Mouse (Mus musculus): ENCODE measurements around the gene Trp53bp2. TPM values are rescaled to one million over a fixed set of nuclear protein-coding genes. Genes with fewer than 3 reads are reported as not detected.

Gene Trp53bp2
- polyA plus RNA-seq, 1 experiment from 2014 or later: 42.5 TPM

- Histone ChIP-seq H3K4me1 (ENCODE audit: control insufficient read depth, insufficient read depth, low read length) (no peaks in the 10 kb centered on the region), H3K9me3 (replicated peaks; ENCODE audit: control insufficient read depth, low read length) (no peaks in the 10 kb centered on the region), H3K9ac (replicated peaks; ENCODE audit: low read length) (no peak overlapping the region), H3K36me3 (replicated peaks; ENCODE audit: control insufficient read depth, insufficient read depth, low read depth, low read length) (no peaks in the 10 kb centered on the region), H3K27me3 (ENCODE audit: control insufficient read depth, insufficient read depth, low read length) (no peaks in the 10 kb centered on the region), H3K4me3 (ENCODE audit: low read depth, low read length) (no peak overlapping the region), H3K4me2 (ENCODE audit: low read depth, low read length) (no peak overlapping the region), H3K27ac (replicated peaks; ENCODE audit: low read depth, low read length) (no peak overlapping the region)
- ATAC-seq (replicated peaks; ENCODE audit: insufficient number of reproducible peaks, low FRiP score, low TSS enrichment, low read depth): no peak
- no peak for DNase-seq (ENCODE audit: low spot score)
- WGBS: 61% methylated on average over 4 of the region's 4 CpGs
Measured at GRCm38 (mm10) chr1:182388729-182389128, 20.2 kb upstream of the Trp53bp2 start.

GRCm38 (mm10) chr1:182398171-182398570, 10.8 kb upstream of the Trp53bp2 start:
- Histone ChIP-seq H3K4me2 (ENCODE audit: low read depth, low read length) (no peak overlapping the region), H3K9me3 (replicated peaks; ENCODE audit: control insufficient read depth, low read length) (no peaks in the 10 kb centered on the region), H3K4me1 (ENCODE audit: control insufficient read depth, insufficient read depth, low read length) (no peaks in the 10 kb centered on the region; the same call in 1 of the 2 replicates), H3K4me3 (ENCODE audit: low read depth, low read length) (no peak overlapping the region), H3K27me3 (ENCODE audit: control insufficient read depth, insufficient read depth, low read length) (no peaks in the 10 kb centered on the region), H3K27ac (replicated peaks; ENCODE audit: low read depth, low read length) (no peak overlapping the region), H3K36me3 (replicated peaks; ENCODE audit: control insufficient read depth, insufficient read depth, low read depth, low read length) (no peaks in the 10 kb centered on the region), H3K9ac (replicated peaks; ENCODE audit: low read length) (no peak overlapping the region)
- ATAC-seq (replicated peaks; ENCODE audit: insufficient number of reproducible peaks, low FRiP score, low TSS enrichment, low read depth) (no peak), DNase-seq (ENCODE audit: low spot score) (no peak)
- 81% methylated on average over 8 of the region's 8 CpGs for WGBS

DNA sequence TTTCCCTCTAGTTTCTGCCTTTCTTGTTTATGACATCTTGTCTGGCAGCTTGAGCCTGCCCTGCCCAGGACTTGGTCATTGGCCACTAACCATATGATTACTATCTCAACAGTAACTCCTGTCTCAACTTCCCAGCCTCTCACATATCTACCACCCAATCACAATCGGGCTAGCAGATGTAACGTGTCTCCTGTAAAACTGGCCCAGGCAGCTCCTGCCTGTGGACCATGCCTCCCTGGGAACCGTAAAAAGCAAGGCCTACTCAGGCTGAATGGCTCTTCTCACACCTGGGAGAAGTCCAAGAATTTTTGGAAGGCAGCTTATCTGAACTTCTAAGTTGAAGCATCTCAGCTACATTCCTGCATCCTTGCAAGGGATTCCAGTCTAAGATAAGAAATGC, 10.2 kb upstream of the Trp53bp2 start:
- H3K4me1 ChIP-seq (ENCODE audit: control insufficient read depth, insufficient read depth, low read length): no peaks in the 10 kb centered on the region; the same call in 1 of the 2 replicates
- H3K9ac ChIP-seq (replicated peaks; ENCODE audit: low read length): no peak overlapping the region
- WGBS: 71% methylated on average over 3 of the region's 3 CpGs
- no peak overlapping the region for H3K4me2 ChIP-seq (ENCODE audit: low read depth, low read length)
- H3K9me3 ChIP-seq (replicated peaks; ENCODE audit: control insufficient read depth, low read length): no peaks in the 10 kb centered on the region
- H3K27me3 ChIP-seq (ENCODE audit: control insufficient read depth, insufficient read depth, low read length): no peaks in the 10 kb centered on the region
- no peak overlapping the region for H3K4me3 ChIP-seq (ENCODE audit: low read depth, low read length)
- no peak overlapping the region for H3K27ac ChIP-seq (replicated peaks; ENCODE audit: low read depth, low read length)
- no peaks in the 10 kb centered on the region for H3K36me3 ChIP-seq (replicated peaks; ENCODE audit: control insufficient read depth, insufficient read depth, low read depth, low read length)
- ATAC-seq (replicated peaks; ENCODE audit: insufficient number of reproducible peaks, low FRiP score, low TSS enrichment, low read depth): no peak
- DNase-seq (ENCODE audit: low spot score): no peak

DNA sequence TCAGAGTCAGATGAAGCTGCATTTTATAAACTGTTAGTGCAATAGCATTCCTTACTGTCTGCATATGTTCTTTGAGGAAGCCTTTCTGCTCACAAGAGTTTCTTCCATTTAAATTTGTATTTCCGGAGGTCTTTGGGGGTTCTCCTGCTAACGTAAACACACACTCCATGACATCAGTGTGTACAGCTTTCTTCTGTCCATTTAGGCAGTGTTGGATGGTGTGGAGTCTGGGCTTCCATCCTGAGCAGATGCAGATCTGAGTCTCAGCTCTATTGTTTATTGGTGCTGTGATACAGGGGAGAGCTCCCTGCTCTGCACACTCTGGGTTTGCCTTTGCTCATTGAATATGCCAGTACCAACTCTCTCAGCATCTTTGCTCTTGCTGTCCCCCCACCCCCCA, 9.8 kb upstream of the Trp53bp2 start:
- DNase-seq (ENCODE audit: low spot score): no peak
- H3K4me2 ChIP-seq (ENCODE audit: low read depth, low read length): no peak overlapping the region
- H3K9ac ChIP-seq (replicated peaks; ENCODE audit: low read length): no peak overlapping the region
- whole genome bisulfite sequencing: 88% methylated on average over 2 of the region's 2 CpGs
- no peaks in the 10 kb centered on the region for H3K9me3 ChIP-seq (replicated peaks; ENCODE audit: control insufficient read depth, low read length)
- H3K4me1 ChIP-seq (ENCODE audit: control insufficient read depth, insufficient read depth, low read length): no peaks in the 10 kb centered on the region; the same call in 1 of the 2 replicates
- H3K27me3 ChIP-seq (ENCODE audit: control insufficient read depth, insufficient read depth, low read length): no peaks in the 10 kb centered on the region
- H3K27ac ChIP-seq (replicated peaks; ENCODE audit: low read depth, low read length): no peak overlapping the region
- H3K4me3 ChIP-seq (ENCODE audit: low read depth, low read length): no peak overlapping the region
- H3K36me3 ChIP-seq (replicated peaks; ENCODE audit: control insufficient read depth, insufficient read depth, low read depth, low read length): no peaks in the 10 kb centered on the region
- ATAC-seq (replicated peaks; ENCODE audit: insufficient number of reproducible peaks, low FRiP score, low TSS enrichment, low read depth): no peak

- 85% methylated on average over 3 of the region's 3 CpGs for WGBS
- DNase-seq (ENCODE audit: low spot score) (no peak), ATAC-seq (replicated peaks; ENCODE audit: insufficient number of reproducible peaks, low FRiP score, low TSS enrichment, low read depth) (no peak)
- Histone ChIP-seq H3K9ac (replicated peaks; ENCODE audit: low read length) (no peak overlapping the region), H3K36me3 (replicated peaks; ENCODE audit: control insufficient read depth, insufficient read depth, low read depth, low read length) (no peaks in the 10 kb centered on the region), H3K4me3 (ENCODE audit: low read depth, low read length) (no peak overlapping the region), H3K9me3 (replicated peaks; ENCODE audit: control insufficient read depth, low read length) (no peaks in the 10 kb centered on the region), H3K27ac (replicated peaks; ENCODE audit: low read depth, low read length) (no peak overlapping the region), H3K4me1 (ENCODE audit: control insufficient read depth, insufficient read depth, low read length) (no peaks in the 10 kb centered on the region; the same call in 1 of the 2 replicates), H3K27me3 (ENCODE audit: control insufficient read depth, insufficient read depth, low read length) (no peaks in the 10 kb centered on the region), H3K4me2 (ENCODE audit: low read depth, low read length) (no peak overlapping the region)
Measured at GRCm38 (mm10) chr1:182399908-182400307, 9.1 kb upstream of the Trp53bp2 start.

- H3K36me3 ChIP-seq (replicated peaks; ENCODE audit: control insufficient read depth, insufficient read depth, low read depth, low read length): no peaks in the 10 kb centered on the region
- DNase-seq (ENCODE audit: low spot score) (no peak), ATAC-seq (replicated peaks; ENCODE audit: insufficient number of reproducible peaks, low FRiP score, low TSS enrichment, low read depth) (no peak)
- H3K4me1 ChIP-seq (ENCODE audit: control insufficient read depth, insufficient read depth, low read length): no peaks in the 10 kb centered on the region; the same call in 1 of the 2 replicates
- no peak overlapping the region for H3K27ac ChIP-seq (replicated peaks; ENCODE audit: low read depth, low read length)
- H3K4me3 ChIP-seq (ENCODE audit: low read depth, low read length): no peak overlapping the region
- no peak overlapping the region for H3K9ac ChIP-seq (replicated peaks; ENCODE audit: low read length)
- WGBS: 53% methylated on average over 13 of the region's 13 CpGs
- H3K9me3 ChIP-seq (replicated peaks; ENCODE audit: control insufficient read depth, low read length): no peaks in the 10 kb centered on the region
- H3K4me2 ChIP-seq (ENCODE audit: low read depth, low read length): no peak overlapping the region
- no peaks in the 10 kb centered on the region for H3K27me3 ChIP-seq (ENCODE audit: control insufficient read depth, insufficient read depth, low read length)
Measured at GRCm38 (mm10) chr1:182403076-182403475, 5.9 kb upstream of the Trp53bp2 start.

DNA sequence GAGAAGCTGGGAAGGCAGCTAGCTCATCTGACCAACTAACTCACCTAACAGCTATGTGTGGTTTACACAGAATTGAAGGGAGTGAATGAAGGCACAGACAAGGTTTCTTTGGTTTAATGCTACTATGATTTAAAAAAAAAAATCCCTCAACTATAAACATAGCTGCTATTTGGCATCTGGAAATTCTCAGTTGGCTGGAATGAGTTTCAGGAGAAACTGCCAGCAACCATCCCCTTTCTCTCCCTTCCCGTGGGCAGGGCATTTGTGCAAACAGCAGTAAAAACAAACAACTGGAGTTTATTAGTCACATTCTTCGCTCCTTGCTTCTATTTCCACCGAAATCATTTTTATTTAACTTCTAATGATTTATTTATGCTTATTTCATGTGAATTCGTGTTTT, 2.4 kb upstream of the Trp53bp2 start:
- H3K4me2 ChIP-seq (ENCODE audit: low read depth, low read length): no peak overlapping the region
- no peaks in the 10 kb centered on the region for H3K27me3 ChIP-seq (ENCODE audit: control insufficient read depth, insufficient read depth, low read length)
- ATAC-seq (replicated peaks; ENCODE audit: insufficient number of reproducible peaks, low FRiP score, low TSS enrichment, low read depth) (no peak), DNase-seq (ENCODE audit: low spot score) (no peak)
- no peak overlapping the region for H3K9ac ChIP-seq (replicated peaks; ENCODE audit: low read length)
- WGBS: 76% methylated on average over 4 of the region's 4 CpGs
- H3K36me3 ChIP-seq (replicated peaks; ENCODE audit: control insufficient read depth, insufficient read depth, low read depth, low read length): no peaks in the 10 kb centered on the region
- no peak overlapping the region for H3K4me3 ChIP-seq (ENCODE audit: low read depth, low read length)
- H3K9me3 ChIP-seq (replicated peaks; ENCODE audit: control insufficient read depth, low read length): no peaks in the 10 kb centered on the region
- H3K27ac ChIP-seq (replicated peaks; ENCODE audit: low read depth, low read length): no peak overlapping the region
- no peaks in the 10 kb centered on the region; the same call in 1 of the 2 replicates for H3K4me1 ChIP-seq (ENCODE audit: control insufficient read depth, insufficient read depth, low read length)

DNA sequence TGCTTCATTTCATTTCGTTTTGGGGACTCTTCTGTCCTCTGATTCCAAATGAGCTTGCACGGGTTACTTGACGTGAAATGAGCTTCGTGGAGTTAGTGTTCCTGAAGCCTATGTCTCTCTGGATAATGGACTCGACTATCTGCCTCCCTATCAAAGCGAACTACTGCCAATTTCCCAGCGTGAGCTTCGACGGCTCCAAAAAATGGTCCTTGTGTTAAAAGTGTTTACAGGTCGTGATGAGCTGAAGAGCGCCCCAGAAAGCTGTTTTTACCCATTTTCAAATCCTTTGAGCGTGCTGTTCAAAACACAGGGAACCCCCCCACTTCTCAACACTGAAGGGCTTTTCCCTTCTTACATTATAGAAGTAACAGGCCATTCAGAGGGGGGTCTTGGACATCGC, 729 bp upstream of the Trp53bp2 start:
- Histone ChIP-seq H3K4me3 (ENCODE audit: low read depth, low read length) (peak overlapping the region; percentile 92), H3K9ac (replicated peaks; ENCODE audit: low read length) (peak overlapping the region; percentile 86), H3K27ac (replicated peaks; ENCODE audit: low read depth, low read length) (peak overlapping the region; percentile 82), H3K9me3 (replicated peaks; ENCODE audit: control insufficient read depth, low read length) (no peaks in the 10 kb centered on the region), H3K4me2 (ENCODE audit: low read depth, low read length) (peak overlapping the region; percentile 70), H3K4me1 (ENCODE audit: control insufficient read depth, insufficient read depth, low read length) (no peaks in the 10 kb centered on the region), H3K27me3 (ENCODE audit: control insufficient read depth, insufficient read depth, low read length) (no peaks in the 10 kb centered on the region), H3K36me3 (replicated peaks; ENCODE audit: control insufficient read depth, insufficient read depth, low read depth, low read length) (no peaks in the 10 kb centered on the region)
- ATAC-seq (replicated peaks; ENCODE audit: insufficient number of reproducible peaks, low FRiP score, low TSS enrichment, low read depth) (no peak), DNase-seq (ENCODE audit: low spot score) (no peak)
- 7% methylated on average over 13 of the region's 13 CpGs for WGBS

Measured in embryonic facial prominence, embryonic 11.5 days (tissue).